Mouse (Mus musculus) intestine, embryonic 16.5 days (tissue): ENCODE results near the gene Dap3. TPM values are rescaled to one million over a fixed set of nuclear protein-coding genes. Genes with fewer than 3 reads are reported as not detected.
"Not testable (repeated sequence)": the region's sequence is repeated elsewhere in the genome, so short reads cannot be mapped to it uniquely, and the experiment has no call there.

Experiments
- ATAC-seq: fragments of 200-750 bp; cut with Nextera tagmentation; 2 replicates; pipeline ENCODE4 v1.8.0; 2017; ENCODE audit warnings: moderate TSS enrichment, moderate library complexity
- H3K27ac ChIP-seq: fragments of 300-500 bp; sonication (generic); 2 replicates; pipeline ENCODE4 v1.5.1; 2014; ENCODE audit warnings: mild to moderate bottlenecking, low read length
- H3K27me3 ChIP-seq: fragments of 300-500 bp; sonication (generic); replicated peaks from 2 replicates; pipeline ENCODE4 v1.6.1; 2014; ENCODE audit warnings: low read length, control low read depth, mixed read lengths; ENCODE audit not compliant: control insufficient read depth, insufficient read depth
- H3K36me3 ChIP-seq: fragments of 300-500 bp; sonication (generic); 2 replicates; pipeline ENCODE4 v1.6.1; 2014; ENCODE audit warnings: low read length, control low read depth; ENCODE audit not compliant: control insufficient read depth, insufficient read depth
- H3K4me1 ChIP-seq: fragments of 300-500 bp; sonication (generic); 2 replicates; pipeline ENCODE4 v1.6.1; 2014; ENCODE audit warnings: low read length, control low read depth, mixed read lengths; ENCODE audit not compliant: control insufficient read depth, insufficient read depth
- H3K4me2 ChIP-seq: fragments of 300-500 bp; sonication (generic); 2 replicates; pipeline ENCODE4 v1.6.1; 2014; ENCODE audit warnings: low read depth, low read length, control low read depth
- H3K4me3 ChIP-seq: fragments of 300-500 bp; sonication (generic); 2 replicates; pipeline ENCODE4 v1.5.1; 2014; ENCODE audit warnings: mild to moderate bottlenecking, low read length
- H3K9ac ChIP-seq: fragments of 300-500 bp; sonication (generic); 2 replicates; pipeline ENCODE4 v1.6.1; 2014; ENCODE audit warnings: low read depth, low read length
- H3K9me3 ChIP-seq: fragments of 300-500 bp; sonication (generic); 2 replicates; pipeline ENCODE4 v1.6.1; 2016; ENCODE audit warnings: low read length, control low read depth; ENCODE audit not compliant: control insufficient read depth
- WGBS: fragments of 180-500 bp; shearing (Covaris S2); extraction: QIAGEN DNeasy Blood & Tissue Kit; methylation state at CpG from one replicate; pipeline ENCODE4 v1.1.7; 2014; 5-methylcytosine and 5-hydroxymethylcytosine counted together
- polyA plus RNA-seq: library from polyadenylated mRNA; unstranded; fragments of >200 nt; fragmentation: Nextera tagmentation; extraction: Ambion mirVana; gene quantifications from 2 replicates; pipeline ENCODE4 v1.2.1, GENCODE M21; 2015

The Dap3 gene
- 162 and 165 TPM in 2 replicates for polyA plus RNA-seq

DNA sequence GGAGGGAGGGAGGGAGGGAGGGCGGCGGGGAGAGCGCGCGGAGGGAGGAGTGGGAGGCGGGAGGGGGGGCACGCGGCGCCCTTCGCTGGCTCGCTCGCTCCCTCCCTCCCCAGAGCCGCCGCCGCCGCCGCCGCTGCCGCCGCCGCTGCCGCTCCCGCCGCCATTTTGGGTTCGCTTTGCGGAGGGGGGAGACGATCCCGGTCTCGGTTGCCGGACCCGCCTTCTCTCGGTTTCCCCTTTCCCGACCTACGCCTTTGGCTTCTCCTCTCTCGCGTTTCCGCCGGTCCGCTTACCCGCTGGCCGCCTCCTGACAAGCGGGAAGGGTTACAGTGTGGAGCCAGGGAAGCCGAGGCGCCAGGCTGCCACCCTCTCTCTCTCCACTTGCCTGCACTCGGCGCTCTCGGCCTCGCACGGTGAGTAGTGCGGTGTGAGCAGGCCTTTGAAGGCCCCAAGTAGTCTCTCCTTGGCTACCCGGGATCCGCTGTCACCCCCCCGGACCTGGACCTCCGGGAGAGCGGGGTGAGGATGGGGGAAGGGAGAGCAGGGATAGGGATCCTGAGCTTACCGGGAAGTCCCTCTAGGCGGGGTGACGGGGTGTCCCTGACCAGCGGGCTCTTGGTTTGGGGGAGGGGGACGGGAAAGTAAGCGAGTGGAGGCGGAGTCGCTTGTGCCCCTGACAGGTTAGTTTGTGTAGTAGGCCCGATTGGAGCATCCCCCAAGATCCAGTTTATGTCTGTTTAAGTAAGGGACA, at the start of gene Dap3, which contains the start of gene Ash1l:
Gene Dap3, minus strand, starts transcription at position 606 of the 751 bp plus-strand sequence.
Gene Ash1l, plus strand, starts transcription at position 47 of the 751 bp plus-strand sequence.
- no peaks in the 10 kb centered on the region for H3K9me3 ChIP-seq
- peak within 1 kb of the TSS; percentile 99 for H3K9ac ChIP-seq
- no peaks in the 10 kb centered on the region for H3K36me3 ChIP-seq
- peak within 1 kb of the TSS; percentile 98 for H3K27ac ChIP-seq
- peak; percentile 72 for ATAC-seq
- under 1% methylated on average over 34 of the region's 64 CpGs for WGBS
- H3K4me1 ChIP-seq = peaks cover 21% of the 10 kb centered on the region
- peak within 1 kb of the TSS; percentile 97 for H3K4me3 ChIP-seq
- no peaks in the 10 kb centered on the region for H3K27me3 ChIP-seq
- H3K4me2 ChIP-seq = peak within 1 kb of the TSS; percentile 62

DNA sequence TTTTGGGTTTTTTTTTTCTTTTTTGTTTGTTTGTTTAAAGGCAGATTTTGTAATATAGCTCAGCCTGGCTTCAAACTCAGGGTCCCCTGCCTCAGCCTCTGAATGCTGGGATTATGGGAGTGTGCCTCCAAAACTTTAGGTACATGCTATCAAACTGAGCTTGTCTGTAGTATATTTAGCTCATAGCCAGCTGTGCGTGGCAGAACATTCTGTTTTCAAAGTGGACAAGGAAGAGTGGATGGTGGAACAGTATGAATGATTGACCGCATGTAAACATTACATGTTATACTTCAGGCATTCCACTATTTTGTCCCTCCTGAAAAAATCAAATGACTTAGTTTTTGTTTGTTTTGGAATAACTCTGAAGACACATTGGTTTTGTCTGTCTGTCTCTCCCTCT, 41.8 kb upstream of the Dap3 start:
- no peak for ATAC-seq
- 86% methylated on average over 2 of the region's 2 CpGs for whole genome bisulfite sequencing

DNA sequence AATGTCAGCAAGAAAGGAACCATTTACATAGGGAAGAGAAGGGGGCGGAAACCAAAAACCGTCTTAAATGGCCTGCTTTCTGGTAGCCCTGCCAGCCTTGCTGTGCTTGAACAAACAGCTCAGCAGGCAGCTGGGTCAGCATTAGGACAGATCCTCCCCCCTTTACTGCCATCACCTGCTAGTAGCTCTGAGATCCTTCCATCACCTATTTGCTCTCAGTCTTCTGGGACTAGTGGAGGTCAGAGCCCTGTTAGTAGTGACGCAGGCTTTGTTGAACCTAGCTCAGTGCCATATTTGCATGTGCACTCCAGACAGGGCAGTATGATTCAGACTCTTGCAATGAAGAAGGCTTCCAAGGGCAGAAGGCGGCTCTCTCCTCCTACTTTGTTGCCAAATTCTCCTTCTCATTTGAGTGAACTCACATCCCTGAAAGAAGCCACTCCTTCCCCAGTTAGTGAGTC, 33.0 kb upstream of the Dap3 start:
- no peak for ATAC-seq
- Histone ChIP-seq H3K36me3 (peaks cover 4% of the 10 kb centered on the region; the same call in 1 of the 2 replicates), H3K9ac (no peak overlapping the region), H3K4me1 (no peaks in the 10 kb centered on the region), H3K4me3 (no peak overlapping the region), H3K9me3 (no peaks in the 10 kb centered on the region), H3K27ac (no peak overlapping the region), H3K4me2 (no peak overlapping the region), H3K27me3 (no peaks in the 10 kb centered on the region)
- WGBS = 60% methylated on average over 4 of the region's 4 CpGs

More for the DNA sequence above, 41.8 kb upstream of the Dap3 start:
- Histone ChIP-seq H3K4me2 (no peak overlapping the region), H3K4me1 (no peaks in the 10 kb centered on the region), H3K27me3 (no peaks in the 10 kb centered on the region), H3K36me3 (no peaks in the 10 kb centered on the region), H3K4me3 (no peak overlapping the region), H3K9ac (no peak overlapping the region), H3K9me3 (no peaks in the 10 kb centered on the region), H3K27ac (no peak overlapping the region)

DNA sequence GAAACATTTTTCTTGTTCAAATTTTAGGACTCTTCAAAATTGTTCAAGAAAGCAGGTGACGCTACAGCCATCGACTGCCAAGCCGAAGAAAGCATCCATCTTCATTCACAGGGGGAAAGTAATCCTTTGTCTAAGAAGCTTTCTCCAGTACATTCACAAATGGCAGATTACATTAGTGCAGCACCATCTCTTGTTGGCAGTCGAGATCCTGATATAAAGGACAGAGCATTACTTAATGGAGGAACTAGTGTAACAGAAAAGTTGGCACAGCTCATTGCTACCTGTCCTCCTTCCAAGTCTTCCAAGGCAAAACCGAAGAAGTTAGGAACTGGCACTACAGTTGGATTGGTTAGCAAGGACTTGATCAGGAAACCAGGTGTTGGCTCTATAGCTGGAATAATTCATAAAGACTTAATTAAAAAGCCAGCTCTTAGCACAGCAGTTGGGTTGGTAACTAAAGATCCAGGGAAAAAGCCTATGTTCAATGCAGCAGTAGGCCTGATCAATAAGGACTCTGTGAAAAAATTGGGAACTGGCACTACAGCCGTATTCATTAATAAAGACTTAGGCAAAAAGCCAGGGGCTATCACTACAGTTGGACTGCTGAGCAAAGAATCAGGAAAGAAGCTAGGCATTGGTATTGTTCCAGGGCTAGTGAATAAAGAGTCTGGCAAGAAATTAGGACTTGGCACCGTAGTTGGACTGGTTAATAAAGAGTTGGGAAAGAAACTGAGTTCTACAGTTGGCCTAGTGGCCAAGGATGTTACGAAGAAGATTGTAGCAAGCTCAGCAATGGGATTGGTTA, 30.4 kb upstream of the Dap3 start:
- H3K9me3 ChIP-seq = no peaks in the 10 kb centered on the region
- H3K4me2 ChIP-seq = no peak overlapping the region
- H3K36me3 ChIP-seq = peaks cover 4% of the 10 kb centered on the region; the same call in 1 of the 2 replicates
- H3K9ac ChIP-seq = no peak overlapping the region
- no peak overlapping the region for H3K4me3 ChIP-seq
- no peaks in the 10 kb centered on the region for H3K4me1 ChIP-seq
- 90% methylated on average over 8 of the region's 8 CpGs for WGBS
- no peaks in the 10 kb centered on the region for H3K27me3 ChIP-seq
- ATAC-seq = no peak
- no peak overlapping the region for H3K27ac ChIP-seq

DNA sequence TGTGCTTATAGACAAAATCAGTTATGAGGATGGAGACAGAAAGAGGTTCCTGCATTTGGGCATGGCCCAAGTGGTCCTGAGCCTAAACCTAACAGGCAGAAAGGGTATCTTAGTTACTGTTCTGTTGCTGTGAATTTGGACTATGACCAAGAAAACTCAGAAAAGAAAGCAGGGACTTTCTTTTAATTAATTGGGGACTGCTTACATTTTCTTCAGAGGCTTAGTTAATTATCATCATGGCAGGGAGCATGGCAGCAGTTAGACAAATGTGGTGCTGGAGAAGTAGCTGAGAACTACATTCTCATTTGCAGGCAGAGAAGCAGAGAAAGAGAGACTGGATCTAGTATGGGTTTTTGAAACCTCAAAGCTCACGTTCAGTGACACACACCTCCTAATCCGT, 24.0 kb upstream of the Dap3 start:
- Histone ChIP-seq H3K4me1 (no peaks in the 10 kb centered on the region), H3K9ac (no peak overlapping the region), H3K27me3 (no peaks in the 10 kb centered on the region), H3K9me3 (no peaks in the 10 kb centered on the region), H3K4me2 (no peak overlapping the region), H3K4me3 (no peak overlapping the region), H3K27ac (no peak overlapping the region), H3K36me3 (0 out of 2 replicates have a peak, but pooled peaks cover 2% of the 10 kb centered on the region)
- no peak for ATAC-seq
- WGBS = 86% methylated on average over 2 of the region's 2 CpGs

DNA sequence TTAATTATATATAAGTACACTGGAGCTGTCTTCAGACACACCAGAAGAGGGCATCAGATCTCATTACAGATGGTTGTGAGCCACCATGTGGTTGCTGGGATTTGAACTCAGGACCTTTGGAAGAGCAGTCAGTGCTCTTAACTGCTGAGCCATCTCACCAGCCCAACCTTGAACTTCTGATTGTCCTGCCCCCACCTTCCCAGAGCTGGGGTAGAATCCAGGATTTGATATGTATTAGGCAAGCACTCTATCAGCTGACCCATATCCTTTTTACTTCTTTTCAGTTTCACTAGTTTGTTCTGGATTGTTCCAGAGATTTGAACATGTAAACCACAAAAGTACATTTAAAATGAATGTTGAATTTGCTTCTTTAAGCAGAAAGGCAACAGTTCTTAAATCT, 12.2 kb upstream of the Dap3 start:
- not testable (repeated sequence) for H3K4me1 ChIP-seq, H3K9ac ChIP-seq, ATAC-seq, H3K27me3 ChIP-seq, H3K4me3 ChIP-seq, H3K36me3 ChIP-seq, H3K9me3 ChIP-seq, H3K4me2 ChIP-seq, H3K27ac ChIP-seq

DNA sequence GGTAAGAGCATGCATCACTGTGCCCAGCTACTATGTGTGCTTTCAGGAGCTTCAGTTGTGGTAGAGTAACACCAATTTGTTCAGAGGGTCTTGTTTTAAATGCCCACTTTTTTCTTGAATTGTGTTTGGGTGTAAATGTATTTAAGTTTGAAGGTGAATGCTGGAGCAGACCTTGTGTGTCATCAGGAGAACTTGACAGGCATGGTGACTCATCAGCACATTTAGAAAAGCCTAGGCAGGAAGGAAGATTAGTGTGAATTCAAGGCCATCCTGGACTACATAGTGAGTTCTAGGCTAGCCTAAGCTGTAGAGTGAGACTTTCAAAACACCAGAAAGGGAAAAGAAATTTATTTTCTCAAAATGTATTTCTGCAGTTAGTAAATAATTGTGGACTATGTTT, 2.8 kb upstream of the Dap3 start:
- no peak overlapping the region for H3K4me2 ChIP-seq
- no peak overlapping the region for H3K9ac ChIP-seq
- no peaks in the 10 kb centered on the region for H3K27me3 ChIP-seq
- ATAC-seq = no peak
- no peaks in the 10 kb centered on the region for H3K36me3 ChIP-seq
- no peaks in the 10 kb centered on the region for H3K9me3 ChIP-seq
- no peak overlapping the region for H3K27ac ChIP-seq
- H3K4me1 ChIP-seq = peaks cover 7% of the 10 kb centered on the region; the same call in 1 of the 2 replicates
- H3K4me3 ChIP-seq = no peak overlapping the region

DNA sequence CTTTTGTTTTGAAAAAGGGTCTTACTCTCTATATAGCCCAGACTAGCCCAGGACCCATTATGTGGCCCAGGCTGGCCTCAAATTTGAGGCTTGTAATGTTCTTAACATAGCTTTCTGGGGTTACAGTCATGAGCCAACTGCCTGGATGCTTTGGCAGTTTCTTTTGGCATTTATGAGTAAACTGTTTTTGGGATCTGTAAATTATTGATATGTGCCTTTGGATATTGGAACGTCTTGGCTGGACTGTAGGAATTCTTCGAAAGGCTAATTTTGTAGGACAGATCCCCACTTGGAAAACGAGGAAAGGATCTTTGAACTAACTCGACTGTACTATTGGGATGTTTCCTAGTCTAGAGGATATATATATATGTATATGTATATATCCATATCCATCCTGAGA, 2.3 kb upstream of the Dap3 start:
- no peak overlapping the region for H3K27ac ChIP-seq
- peaks cover 11% of the 10 kb centered on the region for H3K4me1 ChIP-seq
- no peaks in the 10 kb centered on the region for H3K36me3 ChIP-seq
- WGBS = 82% methylated on average over 4 of the region's 4 CpGs
- no peak overlapping the region for H3K9ac ChIP-seq
- no peaks in the 10 kb centered on the region for H3K27me3 ChIP-seq
- no peak overlapping the region for H3K4me3 ChIP-seq
- H3K4me2 ChIP-seq = no peak overlapping the region
- ATAC-seq = no peak
- no peaks in the 10 kb centered on the region for H3K9me3 ChIP-seq

DNA sequence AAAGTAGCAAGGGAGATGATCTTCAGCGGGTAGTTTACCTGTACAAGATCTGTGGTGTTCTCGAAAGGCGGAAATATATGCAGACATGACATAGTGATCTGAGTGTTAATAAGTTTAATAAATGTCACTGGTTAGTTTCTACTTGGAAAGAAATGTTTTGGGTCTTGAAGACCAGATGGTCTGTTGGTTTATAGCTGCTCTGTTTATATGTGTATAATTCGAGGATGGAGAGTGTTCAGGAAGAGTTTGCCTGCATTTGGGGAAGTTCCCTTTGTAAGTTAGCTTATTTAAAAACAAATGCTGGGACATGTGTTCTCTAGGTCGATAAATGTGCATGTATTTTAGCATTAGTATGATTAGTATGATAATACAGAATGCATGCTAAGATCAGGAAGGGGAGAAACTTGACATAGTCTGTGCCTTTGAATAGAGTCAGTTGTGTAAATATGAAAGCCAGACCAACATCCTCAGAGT, 383 bp upstream of the Dap3 start:
- Histone ChIP-seq H3K4me1 (peaks cover 21% of the 10 kb centered on the region), H3K27ac (peak overlapping the region; percentile 98), H3K9me3 (no peaks in the 10 kb centered on the region), H3K36me3 (no peaks in the 10 kb centered on the region), H3K4me2 (peak overlapping the region; percentile 54), H3K4me3 (peak overlapping the region; percentile 97), H3K9ac (peak overlapping the region; percentile 99), H3K27me3 (no peaks in the 10 kb centered on the region)
- WGBS = 0% methylated on average over 5 of the region's 5 CpGs
- no peak for ATAC-seq
